Mouse (Mus musculus): ENCODE measurements around the gene Slc1a3. TPM values are rescaled to one million over a fixed set of nuclear protein-coding genes. Genes with fewer than 3 reads are reported as not detected.

The Slc1a3 gene
- total and polyA plus RNA-seq, 3 experiments = 4.5 to 12.6 (median 6.5) TPM

DNA sequence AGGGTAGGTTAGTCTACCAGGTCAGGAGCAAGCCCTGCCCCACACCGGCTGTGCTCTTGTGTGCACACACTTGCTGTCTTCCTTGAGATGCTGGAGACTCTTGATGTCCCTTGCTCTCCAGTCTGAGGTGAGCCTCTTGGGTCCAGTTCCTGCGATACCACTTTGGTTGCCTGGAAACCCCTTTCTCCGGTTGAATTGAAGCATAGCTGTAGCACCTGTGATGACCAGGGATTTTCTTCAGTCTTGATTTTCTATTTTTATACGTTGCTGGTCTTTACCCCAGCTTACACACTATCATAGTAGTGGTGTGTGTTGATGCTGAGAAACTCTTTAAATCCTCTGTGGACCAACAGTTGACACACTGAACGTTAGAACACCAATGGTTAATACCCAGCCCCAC is 95.9 kb downstream of the Slc1a3 start:
- Histone ChIP-seq H3K79me2 (replicated peaks; ENCODE audit: control insufficient read depth, extremely low read depth, insufficient read depth, poor library complexity, severe bottlenecking) (no peaks in the 10 kb centered on the region), H3K9me3 (replicated peaks; ENCODE audit: low read length) (no peaks in the 10 kb centered on the region), H3K4me1 (ENCODE audit: control insufficient read depth in 1 of 2, insufficient read depth in 2 of 2) (peaks cover 9 to 52% of the 10 kb centered on the region in 2 experiments), H3K27ac (ENCODE audit: insufficient read depth, low read depth) (peak overlapping the region; percentile 97), H3K27me3 (replicated peaks) (no peaks in the 10 kb centered on the region), H3K4me2 (ENCODE audit: insufficient read depth, low read depth, poor library complexity, severe bottlenecking) (peak overlapping the region; percentile 80), H3K9ac (ENCODE audit: insufficient read depth, low read depth) (peak overlapping the region; percentile 71), H3K4me3 (replicated peaks in 1 of 3; ENCODE audit: low read depth in 2 of 3, low read length in 2 of 3, poor library complexity in 1 of 3) (peak overlapping the region in 2 of 3 experiments; percentile 24 to 46), H3K36me3 (replicated peaks in 1 of 2; ENCODE audit: control insufficient read depth in 1 of 2, insufficient read depth in 1 of 2, low read length in 1 of 2) (no peaks in the 10 kb centered on the region)
- dilution Hi-C loops (cut with MboI; ENCODE audit: extremely low pct_ligation_motif_present, extremely low pct_unique_long_range_greater_than_20kb, low sequenced_read_pairs) (no loop called here), in situ Hi-C loops (cut with MboI; ENCODE audit: low pct_ligation_motif_present, low pct_unique_long_range_greater_than_20kb, low sequenced_read_pairs) (loop anchor here (10.0 to 25.0 kb wide), 3 partner anchors 170 to 502 kb away; partner anchors contain the start of genes Nipbl and Nup155)
- DNase-seq (ENCODE audit: extremely low read depth) = peak; percentile 64
- TF ChIP-seq KAT2A (IDR thresholded peaks at IDR 0.05; ENCODE audit: insufficient replicate concordance, low read length) (no peak), POLR2A (IDR thresholded peaks at IDR 0.05; ENCODE audit: low read depth, low read length) (peak; percentile 31; the same call in 1 of the 2 replicates), UBTF (IDR thresholded peaks at IDR 0.05; ENCODE audit: low read depth, low read length) (no peak), SMC3 (IDR thresholded peaks at IDR 0.05; ENCODE audit: low read depth, low read length) (no peak), JUND (conservative IDR thresholded peaks at IDR 0.05; ENCODE audit: low read depth, low read length) (no peak), TBP (conservative IDR thresholded peaks at IDR 0.05; ENCODE audit: low read depth, low read length) (no peak), MXI1 (IDR thresholded peaks at IDR 0.05; ENCODE audit: low read depth, low read length) (0 out of 2 replicates have a peak, but pooled peaks have one; percentile 31), BHLHE40 (IDR thresholded peaks at IDR 0.05; ENCODE audit: low read depth, low read length) (peak; percentile 21; the same call in 1 of the 2 replicates), NRF1 (IDR thresholded peaks at IDR 0.05; ENCODE audit: low read depth, low read length) (no peak), ELF1 (IDR thresholded peaks at IDR 0.05; ENCODE audit: low read depth, low read length) (no peak), MEF2A (IDR thresholded peaks at IDR 0.05; ENCODE audit: borderline replicate concordance, low read depth, low read length) (0 out of 2 replicates have a peak, but pooled peaks have one; percentile 31), POLR2AphosphoS2 (IDR thresholded peaks at IDR 0.05; ENCODE audit: low read depth, low read length) (no peak), ZC3H11A (IDR thresholded peaks at IDR 0.05; ENCODE audit: low read depth, low read length) (no peak), USF1 (IDR thresholded peaks at IDR 0.05; ENCODE audit: low read depth, low read length) (no peak), MAZ (IDR thresholded peaks at IDR 0.05; ENCODE audit: low read depth, low read length) (0 out of 2 replicates have a peak, but pooled peaks have one; percentile 19), GABPA (IDR thresholded peaks at IDR 0.05; ENCODE audit: insufficient replicate concordance, low read depth, low read length) (no peak), SIN3A (IDR thresholded peaks at IDR 0.05; ENCODE audit: low read length) (no peak), TCF12 (IDR thresholded peaks at IDR 0.05; ENCODE audit: low read depth, low read length) (no peak), HCFC1 (IDR thresholded peaks at IDR 0.05; ENCODE audit: low read depth, low read length) (no peak), MAX (IDR thresholded peaks at IDR 0.05; ENCODE audit: low read length) (no peak), ZNF384 (IDR thresholded peaks at IDR 0.05; ENCODE audit: low read depth, low read length) (no peak), MAFK (IDR thresholded peaks at IDR 0.05; ENCODE audit: insufficient replicate concordance, low read length) (no peak), RAD21 (IDR thresholded peaks at IDR 0.05; ENCODE audit: low read depth, low read length) (no peak), IRF4 (IDR thresholded peaks at IDR 0.05; ENCODE audit: low read depth, low read length) (no peak), CTCF (conservative IDR thresholded peaks at IDR 0.05 in 1 of 2, IDR thresholded peaks at IDR 0.05 in 1 of 2; ENCODE audit: low read depth in 2 of 2, low read length in 2 of 2) (no peak), EP300 (IDR thresholded peaks at IDR 0.05; ENCODE audit: low read length) (peak; percentile 52; the same call in 1 of the 2 replicates), JUN (IDR thresholded peaks at IDR 0.05; ENCODE audit: insufficient read depth, low read depth, low read length) (no peak), USF2 (conservative IDR thresholded peaks at IDR 0.05; ENCODE audit: low read depth, low read length) (no peak), RCOR1 (conservative IDR thresholded peaks at IDR 0.05; ENCODE audit: low read depth, low read length) (no peak), ZKSCAN1 (IDR thresholded peaks at IDR 0.05; ENCODE audit: borderline replicate concordance, low read depth, low read length) (no peak), CHD1 (IDR thresholded peaks at IDR 0.05; ENCODE audit: low read depth, low read length) (0 out of 2 replicates have a peak, but pooled peaks have one; percentile 14), E2F4 (IDR thresholded peaks at IDR 0.05; ENCODE audit: insufficient replicate concordance, low read depth, low read length) (no peak), MYC (IDR thresholded peaks at IDR 0.05; ENCODE audit: low read depth, low read length) (no peak), CHD2 (IDR thresholded peaks at IDR 0.05; ENCODE audit: low read length) (peak; percentile 52; the same call in 1 of the 2 replicates), ETS1 (conservative IDR thresholded peaks at IDR 0.05; ENCODE audit: low read depth, low read length) (no peak; the same call in 1 of the 2 replicates), NELFE (IDR thresholded peaks at IDR 0.05; ENCODE audit: low read depth, low read length) (0 out of 2 replicates have a peak, but pooled peaks have one; percentile 35), PAX5 (IDR thresholded peaks at IDR 0.05; ENCODE audit: low read length) (no peak), ZMIZ1 (IDR thresholded peaks at IDR 0.05; ENCODE audit: low read depth, low read length) (no peak)
